In genomic region chr3:84004330-84005090, GRCm38 (mm10) we compare ENCODE assay signal across 19 mouse cellular contexts. TPM values are rescaled to one million over a fixed set of nuclear protein-coding genes. Genes with fewer than 3 reads are reported as not detected.
DNase-seq lines count a peak whose midpoint lies in the region; ATAC-seq and TF ChIP-seq lines count a peak whose summit lies in the region.
"Had no signal": no experiment of that assay in that cellular context is flagged by ENCODE, and none has a peak within 500 bp of the region (broad histone marks: within the 10 kb centered on the region; RNA-seq: fewer than 3 reads in every experiment).

No protein-coding gene starts in this region.

- TF ChIP-seq CTCF in Patski (IDR thresholded peaks at IDR 0.05), result no peak

- no peak overlapping the region for H3K9ac ChIP-seq in limb, embryonic 11.5 days (ENCODE audit: low read length)
- no peak overlapping the region for H3K9ac ChIP-seq in limb, embryonic 14.5 days (ENCODE audit: low read depth, low read length, severe bottlenecking)
- H3K9ac ChIP-seq in midbrain, embryonic 13.5 days (replicated peaks), result no peak overlapping the region
- H3K9ac ChIP-seq: forebrain, postnatal 0 days; heart, embryonic 12.5 days; neural tube, embryonic 12.5 days had no signal

- 0 out of 2 replicates have a peak, but pooled peaks cover 3% of the 10 kb centered on the region for H3K36me3 ChIP-seq in limb, embryonic 11.5 days (ENCODE audit: control insufficient read depth, insufficient read depth, low read length)
- H3K36me3 ChIP-seq in limb, embryonic 10.5 days, result peaks cover 31% of the 10 kb centered on the region
- H3K36me3 ChIP-seq in limb, embryonic 14.5 days (ENCODE audit: control insufficient read depth, insufficient read depth, low read length), result no peaks in the 10 kb centered on the region
- H3K36me3 ChIP-seq in midbrain, embryonic 13.5 days, result peaks cover 5% of the 10 kb centered on the region; the same call in 1 of the 2 replicates

- in situ Hi-C loops in Patski (cut with MboI; ENCODE audit: low pct_unique_long_range_greater_than_20kb), result no loop called here

- CTCF ChIA-PET in Patski (lab: Charles Lee), result interaction anchor here (0.9 to 1.5 kb wide), 4 partner anchors 12 to 39 kb away, joined by 3 to 4 read pairs (median 3); no protein-coding TSS in a partner anchor

- peak overlapping the region; percentile 55; the same call in 1 of the 2 replicates for H3K27ac ChIP-seq in limb, embryonic 11.5 days (replicated peaks; ENCODE audit: low read depth, low read length)
- no peak overlapping the region for H3K27ac ChIP-seq in limb, embryonic 10.5 days
- H3K27ac ChIP-seq in limb, embryonic 14.5 days (replicated peaks; ENCODE audit: low read depth, low read length), result no peak overlapping the region
- no peak overlapping the region for H3K27ac ChIP-seq in midbrain, embryonic 13.5 days
- H3K27ac ChIP-seq: neural tube, embryonic 12.5 days had no signal

- no peak overlapping the region for H3K4me2 ChIP-seq in limb, embryonic 11.5 days (ENCODE audit: low read depth, severe bottlenecking)
- H3K4me2 ChIP-seq in limb, embryonic 14.5 days (replicated peaks; ENCODE audit: low read depth, low read length, severe bottlenecking), result no peak overlapping the region
- no peak overlapping the region for H3K4me2 ChIP-seq in midbrain, embryonic 13.5 days (replicated peaks)
- H3K4me2 ChIP-seq: heart, embryonic 12.5 days; neural tube, embryonic 12.5 days had no signal

- no peak for TF ChIP-seq POLR2A in limb, embryonic 14.5 days (IDR thresholded peaks at IDR 0.05; ENCODE audit: borderline replicate concordance, extremely low read depth, insufficient read depth, insufficient read length)

- H3K27me3 ChIP-seq in limb, embryonic 11.5 days (ENCODE audit: control insufficient read depth, insufficient read depth, low read length), result no peaks in the 10 kb centered on the region
- H3K27me3 ChIP-seq in limb, embryonic 10.5 days (ENCODE audit: low read depth, poor library complexity, severe bottlenecking), result no peaks in the 10 kb centered on the region
- H3K27me3 ChIP-seq in Patski, result no peaks in the 10 kb centered on the region
- H3K27me3 ChIP-seq in limb, embryonic 14.5 days (ENCODE audit: control insufficient read depth, insufficient read depth, low read length), result no peaks in the 10 kb centered on the region
- no peaks in the 10 kb centered on the region for H3K27me3 ChIP-seq in midbrain, embryonic 13.5 days
- H3K27me3 ChIP-seq: heart, embryonic 12.5 days; neural tube, embryonic 12.5 days had no signal

- H3K4me1 ChIP-seq in limb, embryonic 11.5 days (ENCODE audit: control insufficient read depth, insufficient read depth, low read length), result peaks cover 14% of the 10 kb centered on the region
- peaks cover 45% of the 10 kb centered on the region for H3K4me1 ChIP-seq in limb, embryonic 10.5 days
- H3K4me1 ChIP-seq in limb, embryonic 14.5 days (ENCODE audit: control insufficient read depth, insufficient read depth, low read length), result peaks cover 6% of the 10 kb centered on the region; the same call in 1 of the 2 replicates
- H3K4me1 ChIP-seq in midbrain, embryonic 13.5 days (replicated peaks), result peaks cover 2% of the 10 kb centered on the region; the same call in 1 of the 2 replicates

- ATAC-seq in limb, embryonic 11.5 days (ENCODE audit: insufficient number of reproducible peaks, low FRiP score, low TSS enrichment, low read depth), result peak; percentile 85; the same call in 1 of the 2 replicates
- ATAC-seq in Patski, result peak; percentile 85
- peak; percentile 82; the same call in 1 of the 2 replicates for ATAC-seq in limb, embryonic 14.5 days (ENCODE audit: low FRiP score, low read depth)
- ATAC-seq in midbrain, embryonic 13.5 days, result no peak
- ATAC-seq: forebrain, postnatal 0 days; midbrain, embryonic 16.5 days had no signal

- DNase-seq in adrenal gland, adult 2 months, result peak; percentile 71
- no peak for DNase-seq in adrenal gland, postnatal 10 days
- DNase-seq in limb, embryonic 11.5 days (ENCODE audit: low spot score), result no peak
- DNase-seq in limb, embryonic 10.5 days (ENCODE audit: low spot score), result no peak
- DNase-seq in Patski (ENCODE audit: low read depth, low spot score), result peak; percentile 62
- DNase-seq in limb, embryonic 14.5 days (ENCODE audit: low spot score), result peak; percentile 75
- no peak for DNase-seq in thymus, postnatal 4 days
- DNase-seq: B cell, adult 2 months; cerebellum, adult 9-11 months; forebrain, postnatal 0 days; gastrocnemius, postnatal 25 days; heart, postnatal 4 days; kidney, postnatal 10 days; left cerebral cortex, postnatal 4 days; right cerebral cortex, postnatal 4 days had no signal

- WGBS in limb, embryonic 11.5 days, result 25% methylated on average over 2 of the region's 2 CpGs
- 45% methylated on average over 2 of the region's 2 CpGs for WGBS in limb, embryonic 10.5 days
- 7% methylated on average over 2 of the region's 2 CpGs for WGBS in limb, embryonic 14.5 days
- 92% methylated on average over 2 of the region's 2 CpGs for WGBS in midbrain, embryonic 13.5 days

- POLR2A ChIA-PET in Patski (lab: Charles Lee), result interaction anchor here (0.5 kb wide), 1 partner anchor 25 kb away, joined by 4 read pairs; no protein-coding TSS in a partner anchor

- H3K9me3 ChIP-seq in limb, embryonic 11.5 days (ENCODE audit: control insufficient read depth, low read length), result no peaks in the 10 kb centered on the region
- H3K9me3 ChIP-seq in limb, embryonic 10.5 days (replicated peaks), result no peaks in the 10 kb centered on the region
- H3K9me3 ChIP-seq in limb, embryonic 14.5 days (ENCODE audit: control insufficient read depth, low read length), result no peaks in the 10 kb centered on the region
- no peaks in the 10 kb centered on the region for H3K9me3 ChIP-seq in midbrain, embryonic 13.5 days
- H3K9me3 ChIP-seq: heart, embryonic 12.5 days; neural tube, embryonic 12.5 days had no signal

- no peak overlapping the region for H3K4me3 ChIP-seq in limb, embryonic 11.5 days (ENCODE audit: low read depth, low read length)
- no peak overlapping the region for H3K4me3 ChIP-seq in limb, embryonic 10.5 days
- no peak overlapping the region for H3K4me3 ChIP-seq in limb, embryonic 14.5 days (replicated peaks; ENCODE audit: low read length)
- no peak overlapping the region for H3K4me3 ChIP-seq in midbrain, embryonic 13.5 days (replicated peaks)
- H3K4me3 ChIP-seq: heart, embryonic 12.5 days; neural tube, embryonic 12.5 days had no signal

RNA-seq across cellular contexts. Expression of gene Tmem131l, which starts 35.5 kb away (rescaled TPM):
- total RNA-seq in adrenal gland, adult 2 months (2021), result 10 to 100 TPM; 25.9 to 26.6 TPM
- polyA plus RNA-seq in adrenal gland, adult 2 months (2012; rRNA removed), result 43.8 and 48.2 TPM in 2 replicates
- 10 to 100 TPM; 44.9 to 61.7 TPM for total RNA-seq in adrenal gland, postnatal 10 days (2021)
- 86.6 and 86.8 TPM in 2 replicates for polyA plus RNA-seq in limb, embryonic 11.5 days (2014; fragmentation: Nextera tagmentation; extraction: Ambion mirVana)
- polyA plus RNA-seq in limb, embryonic 10.5 days (2016; fragmentation: Nextera tagmentation; extraction: Ambion mirVana), result 79.5 and 84.5 TPM in 2 replicates
- 24.9 TPM for polyA plus RNA-seq in Patski (2021)
- 52.4 and 60.0 TPM in 2 replicates for polyA plus RNA-seq in limb, embryonic 14.5 days (2012; rRNA removed)
- 59.8 and 66.0 TPM in 2 replicates for polyA plus RNA-seq in limb, embryonic 14.5 days (2014; fragmentation: Nextera tagmentation; extraction: Ambion mirVana)
- 81.1 and 91.8 TPM in 2 replicates for polyA plus RNA-seq in midbrain, embryonic 13.5 days (2015; fragmentation: Nextera tagmentation; extraction: Ambion mirVana)

Comparison
In these comparisons a context has a peak if more than half of its experiments do, and no peak if none do; other contexts are left out.
1. DNase-seq: peak in adrenal gland, adult 2 months (single experiment), Patski (single experiment) and limb, embryonic 14.5 days (single experiment); none in adrenal gland, postnatal 10 days (single experiment), limb, embryonic 11.5 days (single experiment), limb, embryonic 10.5 days (single experiment) and thymus, postnatal 4 days (single experiment).